Mouse (Mus musculus) heart, embryonic 12.5 days (tissue): ENCODE measurements at regions not wholly inside any gene's neighbourhood (a gene's known extent, or its start where the extent isn't known, plus 50 kb on each side); places are given as distances from the start of the nearest gene placed in this dataset.

Experiments used
- ATAC-seq: fragments of 200-750 bp; cut with Nextera tagmentation; 2 replicates; pipeline ENCODE4 v1.8.0; 2017; ENCODE audit warnings: moderate TSS enrichment, moderate library complexity; ENCODE audit not compliant: insufficient number of reproducible peaks, low FRiP score
- H3K27ac ChIP-seq: fragments of 300-500 bp; sonication (generic); 2 replicates; pipeline ENCODE4 v1.5.1; 2016; ENCODE audit warnings: mild to moderate bottlenecking, moderate library complexity; ENCODE audit not compliant: poor library complexity, severe bottlenecking
- H3K27me3 ChIP-seq: fragments of 300-500 bp; sonication (generic); replicated peaks from 2 replicates; pipeline ENCODE4 v1.6.1; 2016; ENCODE audit warnings: mild to moderate bottlenecking, moderate library complexity
- H3K36me3 ChIP-seq: fragments of 300-500 bp; sonication (generic); 2 replicates; pipeline ENCODE4 v1.6.1; 2016; ENCODE audit warnings: mild to moderate bottlenecking, moderate library complexity
- H3K4me1 ChIP-seq: fragments of 300-500 bp; sonication (generic); replicated peaks from 2 replicates; pipeline ENCODE4 v1.6.1; 2016; ENCODE audit warnings: mild to moderate bottlenecking
- H3K4me2 ChIP-seq: fragments of 300-500 bp; sonication (generic); 2 replicates; pipeline ENCODE4 v1.6.1; 2016; ENCODE audit warnings: mild to moderate bottlenecking, moderate library complexity
- H3K4me3 ChIP-seq: fragments of 300-500 bp; sonication (generic); 2 replicates; pipeline ENCODE4 v1.5.1; 2016; ENCODE audit warnings: mild to moderate bottlenecking
- H3K9ac ChIP-seq: fragments of 300-500 bp; sonication (generic); 2 replicates; pipeline ENCODE4 v1.6.1; 2016; ENCODE audit warnings: mild to moderate bottlenecking, moderate library complexity
- H3K9me3 ChIP-seq: fragments of 300-500 bp; sonication (generic); replicated peaks from 2 replicates; pipeline ENCODE4 v1.6.1; 2016; ENCODE audit warnings: mild to moderate bottlenecking, moderate library complexity
- WGBS: fragments of 180-500 bp; shearing (Covaris S2); methylation state at CpG from one replicate; pipeline ENCODE4 v1.1.7; 2016; 5-methylcytosine and 5-hydroxymethylcytosine counted together

- Histone ChIP-seq H3K4me3 (no peak overlapping the region), H3K27me3 (no peaks in the 10 kb centered on the region), H3K27ac (no peak overlapping the region)
These were observed 65.2 kb downstream of the Slc30a10 start for GRCm38 (mm10) chr1:185519811-185520210.

GRCm38 (mm10) chr1:185524020-185524419, 69.4 kb downstream of the Slc30a10 start:
- Histone ChIP-seq H3K4me1 (no peaks in the 10 kb centered on the region; the same call in 1 of the 2 replicates), H3K27me3 (no peaks in the 10 kb centered on the region), H3K4me3 (no peak overlapping the region), H3K9me3 (peaks cover 4% of the 10 kb centered on the region; the same call in 1 of the 2 replicates), H3K9ac (no peak overlapping the region), H3K27ac (no peak overlapping the region), H3K36me3 (no peaks in the 10 kb centered on the region), H3K4me2 (no peak overlapping the region)
- ATAC-seq, result no peak
- WGBS, result 73% methylated on average over 10 of the region's 10 CpGs

More at GRCm38 (mm10) chr1:185519811-185520210, 65.2 kb downstream of the Slc30a10 start:
- Histone ChIP-seq H3K4me1 (no peaks in the 10 kb centered on the region; the same call in 1 of the 2 replicates), H3K36me3 (no peaks in the 10 kb centered on the region), H3K9me3 (no peaks in the 10 kb centered on the region), H3K4me2 (no peak overlapping the region), H3K9ac (no peak overlapping the region)
- no peak for ATAC-seq
- WGBS, result 27% methylated on average over 3 of the region's 3 CpGs

DNA sequence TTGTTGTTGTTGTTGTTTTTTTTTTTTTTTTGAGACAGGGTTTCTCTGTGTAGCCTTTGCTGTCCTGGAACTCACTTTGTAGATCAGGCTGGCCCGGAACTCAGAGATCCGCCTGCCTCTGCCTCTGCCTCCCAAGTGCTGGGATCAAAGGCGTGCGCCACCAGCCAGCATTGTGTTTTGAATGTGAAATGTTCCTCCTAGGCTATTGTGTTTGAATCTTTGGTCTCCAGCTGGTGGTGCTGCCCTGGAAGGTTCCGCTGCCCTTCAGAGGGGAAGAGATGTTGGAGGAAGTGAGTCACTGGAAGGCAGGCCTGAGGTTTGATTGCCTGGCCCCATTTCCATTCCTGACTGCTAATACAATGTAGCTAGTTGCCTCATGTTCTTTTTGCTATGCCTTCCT, 78.8 kb downstream of the Slc30a10 start:
- Histone ChIP-seq H3K9me3 (no peaks in the 10 kb centered on the region), H3K4me2 (no peak overlapping the region), H3K4me1 (peaks cover 9% of the 10 kb centered on the region; the same call in 1 of the 2 replicates), H3K4me3 (no peak overlapping the region), H3K9ac (no peak overlapping the region), H3K36me3 (no peaks in the 10 kb centered on the region), H3K27me3 (no peaks in the 10 kb centered on the region), H3K27ac (no peak overlapping the region)
- WGBS, result 95% methylated on average over 5 of the region's 5 CpGs
- ATAC-seq, result no peak

DNA sequence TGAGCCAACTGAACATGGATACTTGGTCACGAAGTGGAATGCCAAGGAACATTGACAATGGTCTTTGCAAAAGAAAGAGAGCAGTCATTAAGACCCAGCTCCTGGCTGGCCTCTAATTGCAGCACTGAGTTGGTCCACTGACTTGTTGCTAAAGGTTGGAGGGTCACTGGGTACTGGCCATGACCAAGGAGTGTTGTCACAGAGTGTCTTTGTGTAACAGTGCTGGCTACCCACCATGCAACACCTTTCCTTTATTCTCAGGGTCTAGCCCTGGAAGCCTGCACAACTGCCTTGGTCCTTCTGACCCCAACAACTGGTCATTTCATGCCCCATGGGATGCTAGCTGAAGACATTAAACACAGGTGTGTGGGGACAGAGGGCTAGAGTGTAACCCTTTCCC, 79.5 kb downstream of the Slc30a10 start:
- Histone ChIP-seq H3K4me3 (no peak overlapping the region), H3K4me1 (peaks cover 9% of the 10 kb centered on the region; the same call in 1 of the 2 replicates), H3K9me3 (no peaks in the 10 kb centered on the region), H3K27me3 (no peaks in the 10 kb centered on the region), H3K27ac (no peak overlapping the region), H3K9ac (no peak overlapping the region), H3K4me2 (no peak overlapping the region), H3K36me3 (no peaks in the 10 kb centered on the region)
- ATAC-seq, result no peak
- WGBS, result 96% methylated on average over 1 of the region's 1 CpGs

- Histone ChIP-seq H3K27me3 (no peaks in the 10 kb centered on the region), H3K9me3 (no peaks in the 10 kb centered on the region), H3K4me1 (peaks cover 8% of the 10 kb centered on the region; the same call in 1 of the 2 replicates), H3K4me3 (no peak overlapping the region), H3K27ac (no peak overlapping the region), H3K9ac (no peak overlapping the region), H3K4me2 (no peak overlapping the region), H3K36me3 (no peaks in the 10 kb centered on the region)
- no peak for ATAC-seq
- WGBS, result 67% methylated on average over 6 of the region's 6 CpGs
These were observed 80.7 kb downstream of the Slc30a10 start for GRCm38 (mm10) chr1:185535321-185535720.

DNA sequence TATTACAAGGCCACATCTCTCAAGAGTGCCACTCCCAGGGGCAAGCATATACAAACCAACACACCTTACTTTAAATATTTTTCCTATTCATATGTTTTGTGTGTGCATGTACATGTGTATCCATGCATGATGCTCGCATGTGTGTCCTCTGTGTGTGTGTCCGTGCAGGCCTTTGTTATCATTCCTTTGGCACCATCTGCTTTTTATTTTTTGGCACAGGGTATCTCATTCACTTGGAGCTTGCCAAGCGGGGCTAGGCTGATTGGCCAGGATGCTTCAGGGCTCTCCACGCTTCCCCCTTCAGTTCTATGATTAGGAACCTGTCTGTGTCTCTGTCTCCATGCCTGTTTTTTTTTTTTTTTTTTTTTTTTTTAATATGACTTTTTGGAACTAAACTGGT, 82.6 kb downstream of the Slc30a10 start:
- H3K9ac ChIP-seq, result no peak overlapping the region
- H3K4me3 ChIP-seq, result no peak overlapping the region
- no peak for ATAC-seq
- H3K4me2 ChIP-seq, result no peak overlapping the region
- H3K27ac ChIP-seq, result no peak overlapping the region
- peaks cover 5% of the 10 kb centered on the region; the same call in 1 of the 2 replicates for H3K4me1 ChIP-seq
- H3K36me3 ChIP-seq, result no peaks in the 10 kb centered on the region
- 81% methylated on average over 4 of the region's 4 CpGs for WGBS
- no peaks in the 10 kb centered on the region for H3K27me3 ChIP-seq
- H3K9me3 ChIP-seq, result no peaks in the 10 kb centered on the region

DNA sequence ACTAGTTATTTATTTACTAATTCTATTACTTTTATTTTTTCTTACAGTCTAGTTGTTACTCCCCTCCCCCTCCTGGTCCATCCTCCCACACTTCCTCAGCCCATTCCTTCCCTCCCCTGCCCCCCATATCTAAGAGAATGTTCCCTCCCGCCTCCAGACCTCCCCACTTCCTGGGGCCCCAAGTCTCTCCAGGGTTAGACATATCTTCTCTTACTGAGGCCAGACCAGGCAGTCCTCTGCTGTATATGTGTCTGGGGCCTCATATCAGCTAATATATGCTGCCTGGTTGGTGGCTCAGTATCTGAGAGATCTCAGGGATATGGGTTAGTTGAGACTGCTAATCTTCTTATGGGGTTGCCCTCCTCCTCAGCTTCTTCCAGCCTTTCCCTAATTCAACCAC, 84.8 kb downstream of the Slc30a10 start:
- Histone ChIP-seq H3K4me2 (no peak overlapping the region), H3K4me1 (0 out of 2 replicates have a peak, but pooled peaks cover 3% of the 10 kb centered on the region), H3K9ac (no peak overlapping the region), H3K36me3 (no peaks in the 10 kb centered on the region), H3K9me3 (no peaks in the 10 kb centered on the region), H3K4me3 (no peak overlapping the region), H3K27me3 (no peaks in the 10 kb centered on the region), H3K27ac (no peak overlapping the region)
- 54% methylated on average over 1 of the region's 1 CpGs for WGBS
- no peak for ATAC-seq

DNA sequence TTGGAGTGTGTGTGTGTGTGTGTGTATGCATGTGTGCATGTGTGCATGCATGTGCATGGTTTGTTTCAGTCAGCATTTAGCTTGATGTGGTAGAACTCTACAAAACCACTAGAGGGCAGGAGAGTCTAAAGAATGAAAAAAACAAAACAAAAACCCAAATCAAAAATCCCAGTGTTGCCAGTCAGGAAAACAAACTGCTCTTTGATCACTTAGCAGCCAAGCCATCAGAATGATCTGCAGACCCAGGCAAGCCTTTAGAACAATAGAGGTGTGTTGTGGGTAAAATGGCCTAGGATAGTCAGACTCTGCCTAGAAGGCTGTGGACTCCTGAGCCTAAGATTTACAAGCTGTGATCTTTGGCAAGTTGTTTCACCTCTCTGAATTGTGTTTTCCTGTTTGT, 91.7 kb downstream of the Slc30a10 start:
- no peak overlapping the region for H3K4me2 ChIP-seq
- no peak overlapping the region for H3K4me3 ChIP-seq
- no peak overlapping the region for H3K27ac ChIP-seq
- no peaks in the 10 kb centered on the region for H3K36me3 ChIP-seq
- no peaks in the 10 kb centered on the region for H3K9me3 ChIP-seq
- no peak for ATAC-seq
- 0 out of 2 replicates have a peak, but pooled peaks cover 5% of the 10 kb centered on the region for H3K4me1 ChIP-seq
- H3K9ac ChIP-seq, result no peak overlapping the region
- no peaks in the 10 kb centered on the region for H3K27me3 ChIP-seq

- Histone ChIP-seq H3K4me2 (no peak overlapping the region), H3K4me3 (no peak overlapping the region), H3K27ac (no peak overlapping the region), H3K4me1 (peaks cover 9% of the 10 kb centered on the region), H3K9me3 (no peaks in the 10 kb centered on the region), H3K36me3 (no peaks in the 10 kb centered on the region), H3K27me3 (no peaks in the 10 kb centered on the region), H3K9ac (no peak overlapping the region)
- ATAC-seq, result no peak
- WGBS, result 44% methylated on average over 9 of the region's 9 CpGs
These were observed 118.3 kb downstream of the Slc30a10 start for GRCm38 (mm10) chr1:185572761-185573530.

- Histone ChIP-seq H3K4me2 (no peak overlapping the region), H3K27me3 (no peaks in the 10 kb centered on the region), H3K9ac (no peak overlapping the region), H3K27ac (no peak overlapping the region), H3K4me1 (peaks cover 9% of the 10 kb centered on the region), H3K36me3 (no peaks in the 10 kb centered on the region), H3K4me3 (no peak overlapping the region), H3K9me3 (no peaks in the 10 kb centered on the region)
- ATAC-seq, result no peak
- WGBS, result 36% methylated on average over 4 of the region's 4 CpGs
These were observed 120.3 kb downstream of the Slc30a10 start for GRCm38 (mm10) chr1:185574978-185575377.

DNA sequence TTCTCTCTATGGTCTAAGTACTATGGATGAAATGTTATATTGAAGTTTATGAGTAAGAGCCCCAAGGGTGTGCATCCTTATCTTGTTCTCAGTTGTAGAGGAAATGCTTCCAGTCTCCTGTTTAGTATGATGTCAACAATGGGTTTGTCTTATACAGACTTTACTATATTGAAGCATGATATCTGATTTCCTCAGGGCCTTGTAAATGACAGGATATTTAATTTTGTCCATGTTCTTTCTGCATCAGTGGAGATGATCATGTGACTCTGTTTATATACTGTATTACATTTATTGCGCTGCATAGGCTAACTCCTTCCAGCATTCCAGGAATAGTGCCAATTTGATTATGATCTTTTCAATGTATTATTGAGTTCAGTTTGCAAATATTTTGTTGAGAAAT, 125.2 kb downstream of the Slc30a10 start:
- 94% methylated on average over 1 of the region's 1 CpGs for WGBS
- H3K4me2 ChIP-seq, result no peak overlapping the region

More for the DNA sequence above, 125.2 kb downstream of the Slc30a10 start:
- Histone ChIP-seq H3K9ac (no peak overlapping the region), H3K4me1 (peaks cover 5% of the 10 kb centered on the region), H3K9me3 (no peaks in the 10 kb centered on the region), H3K27me3 (no peaks in the 10 kb centered on the region), H3K27ac (no peak overlapping the region), H3K4me3 (no peak overlapping the region), H3K36me3 (no peaks in the 10 kb centered on the region)
- no peak for ATAC-seq
